Mouse (Mus musculus) cerebellum, adult 2 months (tissue): ENCODE measurements around the gene Apol7e.

Experiments used
- CTCF ChIP-seq: fragments of 200-500 bp; IDR thresholded peaks from 2 replicates; pipeline ENCODE4 v1.5.1; 2011; ENCODE audit warnings: low read depth, mild to moderate bottlenecking, control low read depth, low read length, moderate library complexity, borderline replicate concordance; ENCODE audit not compliant: insufficient read depth
- POLR2A ChIP-seq: fragments of 200-500 bp; IDR thresholded peaks from 2 replicates; pipeline ENCODE4 v1.6.1; 2011; ENCODE audit warnings: low read length, control low read depth, borderline replicate concordance; ENCODE audit not compliant: insufficient read depth

DNA sequence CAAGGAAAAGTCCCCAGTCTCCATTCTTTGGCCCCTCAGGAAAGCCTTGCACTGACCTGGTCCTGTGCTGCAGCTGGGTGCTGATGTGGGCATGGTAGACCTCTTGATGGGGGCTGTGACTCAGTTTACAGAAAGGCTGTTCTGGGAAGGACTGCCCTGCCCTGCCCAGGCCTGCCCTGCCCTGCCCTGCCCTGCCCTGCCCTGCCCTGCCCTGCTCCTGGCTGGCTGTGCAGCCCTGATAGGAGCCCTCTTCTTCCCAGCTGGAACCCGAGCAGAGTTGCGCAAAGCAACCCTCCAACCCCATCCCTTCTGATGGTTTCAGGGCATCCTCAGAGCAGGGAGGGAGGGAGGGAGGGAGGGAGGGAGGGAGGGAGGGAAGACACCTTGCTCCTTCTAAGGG is 56.5 kb downstream of the Apol7e start:
- TF ChIP-seq CTCF (no peak), POLR2A (no peak)
